Mouse (Mus musculus) B cell, adult 62 days (primary cell): ENCODE measurements around the gene 4921507P07Rik. TPM values are rescaled to one million over a fixed set of nuclear protein-coding genes. Genes with fewer than 3 reads are reported as not detected.

Experiments used
- total RNA-seq: library from RNA; stranded (reverse); gene quantifications from 4 replicates; pipeline ENCODE4 v1.2.4, GENCODE M21; 2023

Gene 4921507P07Rik
- total RNA-seq = 0.63 to 1.6 TPM (median 1.1 TPM) in 4 replicates

GRCm38 (mm10) chr6:50596301-50597211 is at the start of gene 4921507P07Rik:
TSS of gene 4921507P07Rik (minus strand) at chr6:50596632.

GRCm38 (mm10) chr6:50566141-50566996 is 30.1 kb downstream of the 4921507P07Rik start, which contains the start of gene Cycs:
TSS of gene Cycs (minus strand) at chr6:50566538.

Other genes starting within 250 kb of the 4921507P07Rik start
- 0.91 TPM in 1 of 4 replicates, not detected in the others for gene Osbpl3, start 140.4 kb downstream of the 4921507P07Rik start, total RNA-seq
- gene Cycs, start 30.1 kb downstream of the 4921507P07Rik start, total RNA-seq = 22.4 to 29.6 TPM (median 24.5 TPM) in 4 replicates
- not detected in 4 replicates for gene Npvf, start 57.8 kb upstream of the 4921507P07Rik start, total RNA-seq